Mouse (Mus musculus) stomach, embryonic 16.5 days (tissue): Measurements from ENCODE around the gene Ipo7. TPM values are rescaled to one million over a fixed set of nuclear protein-coding genes. Genes with fewer than 3 reads are reported as not detected.
"Not testable (repeated sequence)": the region's sequence is repeated elsewhere in the genome, so short reads cannot be mapped to it uniquely, and the experiment has no call there.

Source experiments
- ATAC-seq: fragments of 200-750 bp; cut with Nextera tagmentation; 2 replicates; pipeline ENCODE4 v1.8.0; 2017; ENCODE audit warnings: moderate number of reproducible peaks, moderate TSS enrichment; ENCODE audit not compliant: insufficient read depth, low FRiP score
- H3K27ac ChIP-seq: fragments of 300-500 bp; sonication (generic); 2 replicates; pipeline ENCODE4 v1.5.1; 2014; ENCODE audit warnings: low read length
- H3K27me3 ChIP-seq: fragments of 300-500 bp; sonication (generic); 2 replicates; pipeline ENCODE4 v1.6.1; 2014; ENCODE audit warnings: low read length, control low read depth, mixed read lengths; ENCODE audit not compliant: control insufficient read depth, insufficient read depth
- H3K36me3 ChIP-seq: fragments of 300-500 bp; sonication (generic); 2 replicates; pipeline ENCODE4 v1.6.1; 2014; ENCODE audit warnings: low read length; ENCODE audit not compliant: control insufficient read depth, insufficient read depth
- H3K4me1 ChIP-seq: fragments of 300-500 bp; sonication (generic); 2 replicates; pipeline ENCODE4 v1.6.1; 2014; ENCODE audit warnings: low read length, control low read depth, mixed read lengths; ENCODE audit not compliant: control insufficient read depth, insufficient read depth
- H3K4me2 ChIP-seq: fragments of 300-500 bp; sonication (generic); 2 replicates; pipeline ENCODE4 v1.6.1; 2014; ENCODE audit warnings: low read depth, low read length, mixed read lengths
- H3K4me3 ChIP-seq: fragments of 300-500 bp; sonication (generic); replicated peaks from 2 replicates; pipeline ENCODE4 v1.5.1; 2014; ENCODE audit warnings: mild to moderate bottlenecking, low read length
- H3K9ac ChIP-seq: fragments of 300-500 bp; sonication (generic); 2 replicates; pipeline ENCODE4 v1.6.1; 2014; ENCODE audit warnings: low read length
- H3K9me3 ChIP-seq: fragments of 300-500 bp; sonication (generic); replicated peaks from 2 replicates; pipeline ENCODE4 v1.6.1; 2016; ENCODE audit warnings: low read length, control low read depth; ENCODE audit not compliant: control insufficient read depth
- WGBS: fragments of 180-500 bp; shearing (Covaris S2); extraction: QIAGEN DNeasy Blood & Tissue Kit; methylation state at CpG from one replicate; pipeline ENCODE4 v1.1.7; 2014; 5-methylcytosine and 5-hydroxymethylcytosine counted together
- polyA plus RNA-seq: library from polyadenylated mRNA; unstranded; fragments of >200 nt; fragmentation: Nextera tagmentation; extraction: Ambion mirVana; gene quantifications from 2 replicates; pipeline ENCODE4 v1.2.1, GENCODE M21; 2015

The Ipo7 gene
- 49.4 and 49.5 TPM in 2 replicates for polyA plus RNA-seq

DNA sequence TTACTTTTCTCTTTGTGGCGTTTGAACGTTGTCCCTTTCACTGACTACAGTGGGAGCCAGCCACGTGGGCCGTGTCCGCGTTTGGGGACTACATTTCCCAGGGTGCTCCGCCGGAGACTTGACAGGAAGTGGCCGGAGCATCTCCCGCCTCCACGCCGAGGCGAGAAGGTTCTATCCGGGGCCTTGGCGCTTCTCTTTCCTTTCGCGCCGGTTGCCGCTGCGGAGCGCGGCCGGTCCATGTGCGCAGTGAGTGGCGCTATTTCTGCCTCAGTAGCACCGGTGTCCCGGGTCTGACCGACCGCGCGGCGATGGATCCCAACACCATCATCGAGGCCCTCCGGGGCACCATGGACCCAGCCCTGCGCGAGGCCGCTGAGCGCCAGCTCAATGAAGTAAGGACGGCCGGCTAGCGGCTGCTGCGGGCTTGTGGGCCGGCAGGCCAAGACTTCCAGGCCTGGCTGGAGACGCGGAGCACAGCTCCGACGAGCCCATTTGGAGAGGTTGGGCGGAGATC is at the start of gene Ipo7:
Gene Ipo7 (plus strand): TSS at position 158 of the 514 bp plus-strand sequence.
- H3K9me3 ChIP-seq, result no peaks in the 10 kb centered on the region
- peak within 1 kb of the TSS; percentile 78 for H3K4me3 ChIP-seq
- H3K27me3 ChIP-seq, result no peaks in the 10 kb centered on the region
- peak within 1 kb of the TSS; percentile 86 for H3K4me2 ChIP-seq
- peak within 1 kb of the TSS; percentile 97 for H3K9ac ChIP-seq
- peak; percentile 98 for ATAC-seq
- H3K4me1 ChIP-seq, result peaks cover 2% of the 10 kb centered on the region
- WGBS, result under 1% methylated on average over 48 of the region's 48 CpGs
- peak within 1 kb of the TSS; percentile 82 for H3K27ac ChIP-seq
- H3K36me3 ChIP-seq, result no peaks in the 10 kb centered on the region

DNA sequence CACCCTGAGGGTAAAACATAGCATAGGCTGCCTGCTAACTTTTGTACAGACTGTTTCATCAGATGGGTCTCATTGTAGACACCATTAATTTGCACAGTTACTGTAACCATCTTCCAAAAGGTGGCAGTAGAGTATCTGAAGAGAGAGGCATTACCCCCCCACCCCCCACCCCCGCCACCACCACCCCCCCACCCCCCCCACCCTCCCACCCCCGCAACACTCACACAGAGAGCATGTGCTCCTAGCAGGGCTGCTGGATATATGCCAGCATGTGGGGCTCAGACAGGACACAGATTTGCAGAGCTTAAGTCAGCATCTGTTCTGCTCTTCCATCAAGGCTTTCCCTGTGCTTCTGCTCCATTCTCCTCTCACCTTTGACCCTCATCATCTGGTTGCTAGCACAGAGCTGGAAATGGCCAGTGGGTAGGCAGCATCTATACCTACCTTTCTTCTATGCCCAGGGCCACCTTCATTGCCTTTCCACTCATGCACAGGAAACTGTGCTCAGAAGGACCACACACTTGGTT is 49.1 kb upstream of the Ipo7 start:
- Histone ChIP-seq H3K4me3 (no peak overlapping the region), H3K27ac (peak overlapping the region; percentile 71; the same call in 1 of the 2 replicates), H3K4me1 (peaks cover 15% of the 10 kb centered on the region), H3K36me3 (no peaks in the 10 kb centered on the region), H3K27me3 (no peaks in the 10 kb centered on the region), H3K4me2 (no peak overlapping the region), H3K9me3 (no peaks in the 10 kb centered on the region; the same call in 1 of the 2 replicates), H3K9ac (no peak overlapping the region)
- WGBS, result 0% methylated on average over 2 of the region's 2 CpGs
- peak; percentile 91; the same call in 1 of the 2 replicates for ATAC-seq

DNA sequence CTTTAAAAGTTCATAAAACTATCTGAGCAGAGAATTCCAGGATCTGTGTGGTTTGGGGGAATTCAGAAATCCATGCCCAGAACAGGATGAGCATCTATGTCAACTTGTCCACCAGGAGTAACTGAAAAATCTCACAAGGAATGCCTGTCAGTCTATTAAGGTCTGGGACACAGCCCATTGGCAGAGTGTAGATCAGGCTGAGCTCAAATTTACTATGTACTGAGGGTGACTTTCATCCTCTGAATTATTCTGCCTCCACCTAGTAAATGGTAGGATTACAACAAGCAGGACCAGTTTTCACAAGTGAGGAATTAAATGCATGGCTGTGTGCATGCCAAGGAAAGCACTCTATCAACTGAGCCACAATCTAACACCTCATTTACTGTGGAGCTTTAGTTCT is 48.5 kb upstream of the Ipo7 start:
- Histone ChIP-seq H3K4me3 (no peak overlapping the region), H3K4me2 (no peak overlapping the region), H3K9me3 (no peaks in the 10 kb centered on the region; the same call in 1 of the 2 replicates), H3K27ac (peak overlapping the region; percentile 71; the same call in 1 of the 2 replicates), H3K36me3 (no peaks in the 10 kb centered on the region), H3K4me1 (peaks cover 15% of the 10 kb centered on the region), H3K9ac (no peak overlapping the region), H3K27me3 (no peaks in the 10 kb centered on the region)
- no peak for ATAC-seq

DNA sequence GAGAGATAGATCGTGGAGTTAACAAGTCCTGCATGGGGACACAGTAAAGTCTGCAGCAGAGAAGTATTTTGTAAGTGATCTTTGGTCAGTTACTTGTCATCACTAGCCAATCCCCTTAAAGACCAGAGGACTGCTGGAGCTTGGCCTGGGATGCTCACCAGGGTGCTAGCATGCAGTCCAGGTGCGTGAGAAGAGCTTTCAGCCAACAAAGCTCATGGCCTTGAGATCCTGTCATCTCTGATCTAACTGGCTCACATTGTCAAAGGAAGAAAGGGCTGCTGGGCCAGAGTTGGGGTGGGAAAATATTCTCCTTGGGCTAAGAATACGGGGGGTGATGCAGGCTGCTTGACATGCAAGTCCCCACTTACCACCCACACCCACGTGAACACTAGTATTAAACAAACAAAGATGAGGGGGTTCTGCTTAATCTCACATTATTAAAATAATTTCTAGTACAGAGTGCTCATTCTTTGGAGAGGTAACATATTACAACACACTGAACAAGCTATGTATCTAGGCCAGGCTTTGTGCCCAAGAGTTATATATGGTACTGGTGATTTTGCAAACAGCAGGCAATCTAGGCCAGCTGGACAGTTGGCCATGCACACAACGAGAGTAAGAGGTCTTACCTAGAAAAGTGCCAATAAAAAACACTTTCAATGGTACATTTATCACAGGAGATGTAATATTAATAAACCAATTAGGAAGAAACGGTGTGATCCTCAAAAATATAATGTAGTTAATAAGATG is 41.9 kb upstream of the Ipo7 start:
- Histone ChIP-seq H3K27ac (no peak overlapping the region), H3K4me1 (no peaks in the 10 kb centered on the region), H3K4me3 (no peak overlapping the region), H3K27me3 (no peaks in the 10 kb centered on the region), H3K4me2 (no peak overlapping the region), H3K9ac (no peak overlapping the region), H3K9me3 (no peaks in the 10 kb centered on the region), H3K36me3 (no peaks in the 10 kb centered on the region)
- WGBS, result 89% methylated on average over 6 of the region's 6 CpGs
- no peak for ATAC-seq

DNA sequence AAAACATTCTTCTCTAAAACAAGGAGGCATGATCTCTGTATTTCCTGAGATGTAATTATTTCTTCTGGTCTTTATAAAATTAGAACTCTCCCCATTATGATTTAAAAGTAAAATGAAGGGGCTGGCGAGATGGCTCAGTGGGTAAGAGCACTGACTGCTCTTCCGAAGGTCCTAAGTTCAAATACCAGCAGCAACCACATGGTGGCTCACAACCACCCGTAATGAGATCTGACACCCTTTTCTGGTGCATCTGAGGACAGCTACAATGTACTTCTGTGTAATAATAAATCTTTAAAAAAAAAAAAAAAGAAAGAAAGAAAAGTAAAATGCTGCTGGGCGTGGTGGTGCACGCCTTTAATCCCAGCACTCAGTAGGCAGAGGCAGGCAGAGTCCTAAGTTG is 40.9 kb upstream of the Ipo7 start:
- H3K4me3 ChIP-seq, H3K27ac ChIP-seq, H3K36me3 ChIP-seq, H3K27me3 ChIP-seq, H3K4me2 ChIP-seq, H3K9me3 ChIP-seq, ATAC-seq, H3K4me1 ChIP-seq, H3K9ac ChIP-seq: not testable (repeated sequence)
- WGBS, result 75% methylated on average over 5 of the region's 5 CpGs

DNA sequence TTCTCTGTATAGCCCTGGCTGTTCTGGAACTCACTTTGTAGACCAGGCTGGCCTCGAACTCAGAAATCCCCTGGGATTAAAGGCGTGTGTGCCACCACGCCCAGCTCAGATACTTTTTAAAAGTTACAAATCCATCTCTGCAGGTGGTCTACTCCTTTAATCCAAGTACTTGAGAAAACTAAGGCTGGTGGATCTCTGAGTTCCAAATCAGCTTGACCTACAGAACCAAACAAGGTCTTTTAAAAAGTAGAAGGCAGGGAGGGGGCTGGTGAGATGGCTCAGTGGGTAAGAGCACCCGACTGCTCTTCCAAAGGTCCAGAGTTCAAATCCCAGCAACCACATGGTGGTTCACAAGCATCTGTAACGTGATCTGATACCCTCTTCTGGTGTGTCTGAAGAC is 33.5 kb upstream of the Ipo7 start:
- H3K9me3 ChIP-seq, ATAC-seq, H3K27ac ChIP-seq, H3K9ac ChIP-seq, H3K36me3 ChIP-seq, H3K27me3 ChIP-seq, H3K4me1 ChIP-seq, H3K4me3 ChIP-seq: not testable (repeated sequence)
- 72% methylated on average over 5 of the region's 5 CpGs for WGBS
- peak overlapping the region; percentile 88; the same call in 1 of the 2 replicates for H3K4me2 ChIP-seq

DNA sequence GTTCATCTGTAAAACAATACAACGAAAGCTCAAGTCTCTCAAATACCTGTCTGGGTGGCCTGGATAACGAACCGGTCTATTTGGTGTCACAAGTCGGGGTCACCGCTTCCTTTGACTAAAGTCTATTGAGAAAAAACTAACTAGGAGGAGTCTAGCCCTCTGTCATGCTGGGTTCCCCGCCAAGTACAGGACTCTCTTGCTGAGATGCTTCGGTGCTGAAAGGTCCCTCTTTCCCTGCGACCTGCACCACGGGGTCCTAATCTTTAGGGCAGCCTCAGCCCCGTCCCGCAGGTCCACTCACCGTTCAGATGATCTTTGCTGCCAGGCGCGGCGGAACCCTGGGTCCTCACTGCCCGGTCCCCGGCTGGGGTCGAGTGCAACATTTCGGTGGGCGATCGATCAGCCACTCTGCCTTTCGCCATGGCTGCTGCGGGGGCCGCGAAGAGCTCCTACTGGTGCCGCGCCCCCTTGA is 32.4 kb upstream of the Ipo7 start:
- Histone ChIP-seq H3K9ac (peak overlapping the region; percentile 85), H3K27ac (peak overlapping the region; percentile 77), H3K4me1 (no peaks in the 10 kb centered on the region), H3K36me3 (no peaks in the 10 kb centered on the region), H3K9me3 (no peaks in the 10 kb centered on the region), H3K27me3 (no peaks in the 10 kb centered on the region), H3K4me2 (peak overlapping the region; percentile 88), H3K4me3 (peak overlapping the region; percentile 68)
- no peak; the same call in 1 of the 2 replicates for ATAC-seq
- WGBS, result under 1% methylated on average over 27 of the region's 27 CpGs

DNA sequence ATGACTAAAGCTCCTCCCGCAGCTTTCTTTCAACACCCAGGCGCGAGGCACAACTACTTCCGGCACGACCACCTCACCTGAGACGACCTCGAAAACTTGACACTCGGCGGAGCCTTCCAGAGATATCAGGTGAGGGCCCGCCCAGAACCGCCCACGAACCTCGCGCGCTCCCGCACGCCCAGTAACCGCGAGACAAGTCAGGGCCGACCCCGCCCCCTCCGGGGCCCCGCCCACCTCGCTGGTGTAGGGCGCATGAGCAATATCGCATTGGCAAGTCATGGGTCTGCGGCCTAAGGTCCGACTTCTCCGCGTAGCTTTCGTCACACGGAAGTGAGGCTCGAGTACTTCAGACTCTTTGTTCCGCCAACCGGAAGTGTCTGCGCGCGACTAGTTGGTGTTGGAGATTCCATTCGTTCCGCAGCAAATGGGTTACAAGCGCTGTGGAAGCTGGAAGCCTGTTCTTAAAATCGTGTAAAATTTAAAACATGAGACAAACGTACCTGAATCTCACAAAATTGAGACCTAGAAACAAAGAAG is 31.9 kb upstream of the Ipo7 start:
- Histone ChIP-seq H3K9me3 (no peaks in the 10 kb centered on the region), H3K4me2 (peak overlapping the region; percentile 88), H3K27me3 (no peaks in the 10 kb centered on the region), H3K36me3 (no peaks in the 10 kb centered on the region), H3K27ac (peak overlapping the region; percentile 87), H3K4me1 (no peaks in the 10 kb centered on the region), H3K9ac (peak overlapping the region; percentile 85), H3K4me3 (peak overlapping the region; percentile 68)
- ATAC-seq, result peak; percentile 99
- WGBS, result under 1% methylated on average over 43 of the region's 43 CpGs

DNA sequence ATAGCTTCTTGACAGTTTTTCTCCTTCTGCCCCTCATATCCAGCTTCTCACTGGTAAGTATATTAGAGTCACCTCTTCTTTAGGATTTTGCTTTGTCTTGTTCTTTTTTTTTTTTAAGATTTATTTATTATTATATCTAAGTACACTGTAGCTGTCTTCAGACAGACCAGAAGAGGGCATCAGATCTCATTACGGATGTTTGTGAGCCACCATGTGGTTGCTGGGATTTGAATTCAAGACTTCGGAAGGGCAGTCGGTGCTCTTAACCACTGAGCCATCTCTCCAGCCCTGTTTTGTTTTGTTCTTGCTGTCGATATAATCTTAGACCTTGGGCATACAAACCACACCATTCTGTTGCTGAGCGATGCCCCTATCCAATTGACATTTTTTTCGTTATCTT is 31.3 kb upstream of the Ipo7 start, which contains the start of gene Tmem41b:
Gene Tmem41b (minus strand): TSS at position 155 of the 400 bp plus-strand sequence.
- not testable (repeated sequence) for H3K27me3 ChIP-seq, ATAC-seq, H3K9me3 ChIP-seq, H3K36me3 ChIP-seq, H3K4me1 ChIP-seq
- Histone ChIP-seq H3K4me2 (peak within 1 kb of the TSS; percentile 88), H3K9ac (peak within 1 kb of the TSS; percentile 85), H3K4me3 (peak within 1 kb of the TSS; percentile 68), H3K27ac (peak within 1 kb of the TSS; percentile 87)
- 30% methylated on average over 6 of the region's 6 CpGs for WGBS
